Mouse (Mus musculus): Measurements from ENCODE around the gene Cep295nl. TPM values are rescaled to one million over a fixed set of nuclear protein-coding genes. Genes with fewer than 3 reads are reported as not detected.
"Not testable (repeated sequence)": the region's sequence is repeated elsewhere in the genome, so short reads cannot be mapped to it uniquely, and the experiment has no call there.

Gene Cep295nl
- 1 to 10 TPM in 1 of 4 experiments, under 1 TPM in 3; 0.82 to 1.0 (median 0.88) TPM for total RNA-seq (2022)

- no peak for DNase-seq (ENCODE audit: low spot score)
These were observed at the start of gene Cep295nl for GRCm38 (mm10) chr11:118342400-118342981. Cep295nl (minus strand) TSS chr11:118342500.

DNA sequence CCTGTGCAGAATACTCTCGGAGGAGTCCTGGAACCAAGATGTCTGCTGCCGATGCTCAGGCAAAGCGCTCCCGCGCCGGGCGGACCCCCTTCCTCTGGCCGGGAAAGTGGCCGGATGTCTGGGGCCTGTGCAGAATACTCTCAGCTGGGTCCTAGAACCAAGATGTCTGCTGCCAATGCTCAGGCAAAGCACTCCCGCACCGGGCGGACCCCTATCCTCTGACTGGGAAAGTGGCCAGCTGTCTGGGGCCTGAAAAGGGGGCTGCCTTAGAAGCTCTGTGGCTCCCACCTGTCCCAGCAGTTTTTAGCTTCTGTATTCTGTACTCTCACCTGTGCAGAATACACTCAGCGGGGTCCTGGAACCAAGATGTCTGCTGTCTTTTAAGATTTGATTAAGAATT lies 45.5 kb upstream of the Cep295nl start:
- DNase-seq (ENCODE audit: low spot score): not testable (repeated sequence)

GRCm38 (mm10) chr11:118379251-118380009 lies 37.1 kb upstream of the Cep295nl start:
- DNase-seq (ENCODE audit: low spot score): peak; percentile 91

DNA sequence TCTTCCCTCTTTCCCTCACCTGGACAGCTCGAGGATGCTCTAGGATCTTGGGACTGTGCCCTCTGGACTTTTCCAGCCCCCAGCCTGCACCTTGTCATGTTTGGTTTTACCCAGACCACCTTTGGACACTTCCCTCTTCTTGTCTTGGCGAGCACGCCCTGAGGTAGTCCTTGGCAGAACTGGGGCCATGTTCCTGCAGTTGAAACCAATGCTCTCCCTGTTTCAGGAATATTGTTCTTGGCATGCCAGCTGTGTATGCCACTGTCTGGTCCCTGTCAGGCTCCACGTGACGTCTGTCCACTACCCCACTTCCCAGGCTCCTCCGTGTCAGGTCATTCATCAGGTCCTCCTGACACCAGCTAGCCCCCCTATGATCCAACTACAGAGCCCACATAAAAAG lies 36.4 kb upstream of the Cep295nl start:
- no peak for DNase-seq (ENCODE audit: low spot score)

GRCm38 (mm10) chr11:118376323-118376722 lies 34.0 kb upstream of the Cep295nl start:
- DNase-seq (ENCODE audit: low spot score): not testable (repeated sequence)

DNA sequence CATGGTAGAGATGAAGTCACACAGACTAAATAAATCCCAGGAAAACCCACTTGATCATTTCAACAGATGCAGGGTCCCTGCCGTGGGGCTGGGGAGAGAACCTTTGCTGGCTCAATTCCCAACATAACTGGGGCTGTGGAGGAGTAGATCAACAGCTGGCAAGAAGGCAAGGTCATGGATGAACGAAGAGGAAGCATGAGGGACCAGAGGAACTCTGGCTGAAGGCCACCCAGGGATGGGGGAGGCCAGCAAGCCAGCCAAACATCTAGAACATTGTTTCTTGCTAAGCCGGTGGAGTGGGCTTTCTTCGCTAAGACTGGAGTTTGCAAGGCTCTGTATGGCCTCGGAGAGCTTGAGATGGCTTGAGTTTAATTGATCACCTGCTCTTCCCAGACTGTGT lies 33.6 kb upstream of the Cep295nl start:
- no peak for DNase-seq (ENCODE audit: low spot score)

GRCm38 (mm10) chr11:118375461-118375860 lies 33.2 kb upstream of the Cep295nl start:
- no peak for DNase-seq (ENCODE audit: low spot score)

- no peak for DNase-seq (ENCODE audit: low spot score)
These were observed 32.7 kb upstream of the Cep295nl start for GRCm38 (mm10) chr11:118375006-118375405.

DNA sequence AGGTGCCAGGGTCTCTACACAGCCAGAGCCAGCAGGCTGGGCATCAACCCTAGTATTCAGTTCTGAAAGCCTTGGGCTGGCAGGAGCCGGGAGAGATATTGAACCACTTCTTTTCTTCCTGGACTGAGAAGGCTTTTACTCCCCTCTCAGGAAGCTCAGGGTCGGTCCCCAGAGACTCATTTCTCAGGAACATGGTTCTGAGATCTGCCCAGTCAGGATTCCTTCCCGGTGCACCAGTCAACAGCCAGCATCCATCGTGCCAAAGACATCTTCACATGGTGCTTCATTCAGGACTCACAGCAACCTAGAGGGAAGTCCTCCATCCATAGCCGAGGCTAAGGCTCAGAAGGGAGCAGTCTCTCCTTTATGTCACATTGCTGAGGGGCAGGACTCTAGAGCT lies 32.2 kb upstream of the Cep295nl start:
- DNase-seq (ENCODE audit: low spot score): no peak

DNA sequence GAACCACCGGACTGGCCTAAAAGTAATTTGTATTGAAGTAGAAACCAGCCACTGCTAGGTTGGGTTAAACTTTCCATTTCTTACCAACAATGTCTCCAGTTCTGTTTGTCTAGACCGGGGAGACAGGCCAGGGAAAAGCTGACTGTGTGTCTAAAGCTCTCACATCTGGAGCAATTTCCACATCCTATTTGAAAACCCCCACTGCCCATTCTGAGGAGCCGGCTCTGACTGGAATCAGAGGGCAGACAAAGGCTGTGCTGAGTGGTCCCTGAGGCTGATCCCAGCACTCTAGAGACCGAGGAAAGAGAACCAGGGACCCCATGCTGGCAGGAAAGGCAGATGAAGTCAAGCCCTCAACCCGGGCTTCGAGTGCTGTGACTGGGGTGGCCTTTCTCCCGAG lies 30.3 kb upstream of the Cep295nl start:
- DNase-seq (ENCODE audit: low spot score): no peak

GRCm38 (mm10) chr11:118371876-118372275 lies 29.6 kb upstream of the Cep295nl start:
- no peak for DNase-seq (ENCODE audit: low spot score)

- no peak for DNase-seq (ENCODE audit: low spot score)
These were observed 27.4 kb upstream of the Cep295nl start for GRCm38 (mm10) chr11:118369657-118370056.

DNA sequence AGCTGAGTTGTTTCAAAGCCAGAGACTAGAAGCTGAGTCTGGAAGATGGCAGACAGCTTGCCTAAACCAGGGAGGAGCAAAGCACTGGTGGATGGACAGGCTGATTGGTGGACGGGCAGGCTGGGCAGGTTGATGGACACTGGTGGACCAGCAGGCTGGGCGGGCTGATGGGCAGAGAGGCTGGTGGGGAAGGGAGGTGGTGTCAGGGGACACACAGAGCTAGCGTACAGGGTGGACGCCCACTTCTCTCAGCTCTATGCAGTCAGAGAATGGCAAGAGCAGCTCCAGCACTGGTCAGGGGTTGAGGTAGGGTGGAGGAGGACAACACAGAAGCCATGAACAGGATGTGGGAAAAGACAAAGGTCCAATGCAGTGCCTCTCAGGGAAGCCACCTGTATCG lies 27.0 kb upstream of the Cep295nl start:
- no peak for DNase-seq (ENCODE audit: low spot score)

DNA sequence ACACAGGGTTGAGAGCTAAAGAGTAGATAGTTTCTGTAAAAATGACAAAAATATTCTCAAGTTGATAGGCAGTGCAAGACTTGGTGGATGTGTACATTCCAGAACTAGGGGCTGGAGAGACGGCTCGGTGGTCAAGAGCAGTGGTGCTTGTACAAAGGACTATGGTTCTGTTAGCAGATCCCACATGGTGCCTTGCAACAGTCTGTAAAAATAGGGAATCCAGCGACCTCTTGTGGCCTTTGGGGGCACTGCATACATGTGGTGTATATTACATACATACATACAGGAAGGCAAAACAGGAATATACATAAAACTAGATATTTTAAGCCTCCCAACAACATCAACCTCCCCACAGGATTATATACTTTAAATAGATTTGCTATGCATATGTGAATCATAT lies 26.0 kb upstream of the Cep295nl start:
- no peak for DNase-seq (ENCODE audit: low spot score)

DNA sequence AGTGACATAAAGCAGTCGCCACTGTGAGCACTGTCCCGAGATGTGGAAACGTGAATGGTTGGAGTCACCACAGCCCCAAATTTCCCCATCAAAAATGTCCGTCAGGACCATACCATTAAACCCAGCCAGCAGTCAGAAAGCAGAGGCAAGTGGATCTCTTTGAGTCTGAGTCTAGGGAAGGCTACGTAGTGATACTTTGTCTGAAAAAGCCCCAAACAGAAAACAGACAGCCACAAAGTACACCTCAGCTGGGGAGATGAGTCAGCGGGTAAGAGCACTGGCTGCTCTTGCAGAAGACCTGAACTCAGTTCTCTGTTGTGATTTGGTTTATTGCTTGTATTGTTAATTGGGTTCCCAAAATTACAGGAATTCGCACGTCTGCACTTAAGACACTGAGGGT lies 24.3 kb upstream of the Cep295nl start:
- DNase-seq (ENCODE audit: low spot score): no peak

GRCm38 (mm10) chr11:118366108-118366507 lies 23.8 kb upstream of the Cep295nl start:
- no peak for DNase-seq (ENCODE audit: low spot score)

DNA sequence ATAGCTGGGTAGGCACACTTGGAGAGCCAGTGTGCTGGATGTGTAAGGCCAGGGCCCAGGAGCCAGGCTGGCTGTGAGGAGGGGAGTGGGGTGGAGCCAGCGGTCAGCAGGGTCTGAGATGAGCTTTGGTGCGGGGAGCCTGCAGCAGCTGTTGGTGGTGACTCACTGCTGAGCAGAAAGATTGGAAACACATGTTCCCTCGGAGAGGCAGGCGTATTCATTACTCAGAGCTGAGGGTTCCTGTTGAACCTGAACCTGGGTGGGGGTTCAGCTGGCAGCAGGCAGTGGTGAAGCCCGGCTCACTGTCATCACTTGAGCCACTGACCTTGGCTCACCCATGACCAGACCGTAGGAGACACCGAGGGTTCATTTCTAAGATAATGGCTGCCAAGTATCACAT lies 22.9 kb upstream of the Cep295nl start:
- DNase-seq (ENCODE audit: low spot score): no peak

GRCm38 (mm10) chr11:118364021-118364420 lies 21.7 kb upstream of the Cep295nl start:
- no peak for DNase-seq (ENCODE audit: low spot score)

- peak; percentile 79 for DNase-seq (ENCODE audit: low spot score)
These were observed 20.7 kb upstream of the Cep295nl start for GRCm38 (mm10) chr11:118362971-118363518.

GRCm38 (mm10) chr11:118362501-118362900 lies 20.2 kb upstream of the Cep295nl start:
- no peak for DNase-seq (ENCODE audit: low spot score)

DNA sequence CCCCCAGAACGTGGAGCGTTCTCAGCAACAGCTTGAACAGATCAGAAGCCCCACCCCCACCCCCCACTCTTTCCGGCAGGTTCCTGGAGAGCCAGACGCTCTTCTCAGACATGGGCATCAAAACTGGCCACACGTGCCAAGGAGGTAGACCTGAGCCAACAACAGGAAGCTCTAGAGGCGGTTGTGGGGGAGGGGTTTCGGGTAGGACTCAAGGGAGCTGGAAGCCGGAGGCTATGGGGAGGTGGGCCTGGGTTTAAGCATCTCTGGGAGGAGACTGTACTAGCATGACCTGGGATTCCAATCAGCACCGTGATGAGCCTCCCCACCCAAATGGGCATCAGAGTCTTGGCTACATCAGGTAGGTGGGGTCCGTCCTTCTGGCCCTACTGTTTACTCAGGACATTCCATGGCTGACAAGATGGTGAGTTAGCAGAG lies 18.6 kb upstream of the Cep295nl start:
- no peak for DNase-seq (ENCODE audit: low spot score)

DNA sequence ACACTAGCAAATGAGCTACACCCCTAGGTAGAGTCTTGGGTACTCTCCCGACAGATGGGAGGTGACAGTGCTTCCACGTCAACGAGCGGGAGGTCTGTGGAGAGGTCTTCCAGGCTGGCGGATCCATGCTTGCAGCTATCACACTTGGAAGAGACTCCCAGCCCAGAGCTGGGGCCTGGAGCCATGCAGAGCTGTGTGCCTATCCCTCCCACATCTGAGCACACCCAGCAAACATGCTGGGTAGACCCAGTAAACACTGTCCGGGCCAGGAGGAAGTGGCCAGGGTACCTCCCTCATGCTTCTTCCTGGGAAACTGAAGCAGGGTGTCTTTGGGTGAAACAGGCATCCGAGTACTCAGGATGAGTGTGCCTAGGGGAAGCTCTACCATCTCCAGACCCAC lies 18.2 kb upstream of the Cep295nl start:
- no peak for DNase-seq (ENCODE audit: low spot score)

DNA sequence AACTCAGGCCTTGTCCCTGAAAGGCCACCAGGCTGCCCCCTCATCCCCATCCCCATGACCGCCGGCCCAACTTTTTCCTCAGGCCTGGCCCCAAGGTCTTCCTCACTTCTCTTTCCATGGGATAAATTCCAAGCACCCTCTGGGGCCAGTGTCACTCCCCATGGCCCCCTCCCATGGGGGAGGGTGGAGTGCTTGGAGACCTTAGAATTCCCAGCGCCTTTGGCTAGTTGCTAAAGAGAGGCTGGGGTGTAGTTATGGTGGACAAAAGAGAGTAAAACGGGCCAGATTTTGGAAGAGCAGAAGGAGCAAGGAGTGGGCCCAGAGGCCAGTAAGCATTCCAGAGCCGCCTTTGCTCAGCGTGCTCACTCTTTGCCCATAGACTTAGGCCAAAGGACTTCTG lies 13.3 kb upstream of the Cep295nl start, which contains the start of gene Timp2:
TSS of gene Timp2 (minus strand) at position 101 of the 400 bp plus-strand sequence.
- DNase-seq (ENCODE audit: low spot score): no peak

Data from heart, adult 8-10 months (tissue).